Mouse (Mus musculus): ENCODE data around the gene Copz2. TPM values are rescaled to one million over a fixed set of nuclear protein-coding genes. Genes with fewer than 3 reads are reported as not detected.

The Copz2 gene
- under 1 TPM; 0.29 to 0.31 TPM for polyA plus RNA-seq (2017; shearing (Covaris generic))

DNA sequence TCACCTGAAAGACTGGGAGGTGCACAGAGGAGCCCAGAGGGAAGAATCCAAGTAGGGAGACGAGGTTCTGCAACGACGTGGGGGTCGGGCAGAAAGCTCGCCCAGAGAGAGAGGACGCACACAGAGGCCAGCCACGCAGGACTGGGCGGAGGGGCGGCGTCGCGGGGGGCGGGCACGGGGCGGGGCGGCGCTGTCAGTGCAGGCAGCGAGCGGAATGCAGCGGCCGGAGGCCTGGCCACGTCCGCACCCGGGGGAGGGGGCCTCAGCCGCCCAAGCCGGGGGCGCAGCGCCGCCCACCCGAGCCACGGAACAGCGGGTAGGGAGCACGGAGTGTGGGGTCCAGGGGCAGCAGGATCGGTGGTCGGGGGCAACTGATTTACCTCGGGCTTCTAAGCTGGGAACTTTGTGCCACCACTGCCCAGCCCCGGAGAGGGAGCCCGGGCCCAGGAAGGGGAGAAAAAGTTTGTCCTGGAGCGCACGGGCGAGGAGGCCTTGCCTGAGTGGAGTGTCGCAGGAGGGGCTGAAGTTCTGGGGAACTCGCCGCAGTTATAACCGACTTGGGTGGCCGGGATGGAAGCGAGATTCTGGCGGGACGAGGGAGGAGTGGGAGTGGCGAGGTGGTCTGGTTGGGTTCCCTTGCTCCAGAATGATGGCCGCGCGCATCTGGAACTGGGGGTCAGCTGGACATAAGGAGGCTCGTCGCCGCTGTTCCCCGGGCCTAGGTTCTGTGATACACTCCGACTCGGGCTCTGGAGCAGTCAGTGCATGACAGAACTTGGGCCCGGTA is at the start of gene Copz2:
TSS of gene Copz2 (plus strand) at position 190 of the 787 bp plus-strand sequence.

DNA sequence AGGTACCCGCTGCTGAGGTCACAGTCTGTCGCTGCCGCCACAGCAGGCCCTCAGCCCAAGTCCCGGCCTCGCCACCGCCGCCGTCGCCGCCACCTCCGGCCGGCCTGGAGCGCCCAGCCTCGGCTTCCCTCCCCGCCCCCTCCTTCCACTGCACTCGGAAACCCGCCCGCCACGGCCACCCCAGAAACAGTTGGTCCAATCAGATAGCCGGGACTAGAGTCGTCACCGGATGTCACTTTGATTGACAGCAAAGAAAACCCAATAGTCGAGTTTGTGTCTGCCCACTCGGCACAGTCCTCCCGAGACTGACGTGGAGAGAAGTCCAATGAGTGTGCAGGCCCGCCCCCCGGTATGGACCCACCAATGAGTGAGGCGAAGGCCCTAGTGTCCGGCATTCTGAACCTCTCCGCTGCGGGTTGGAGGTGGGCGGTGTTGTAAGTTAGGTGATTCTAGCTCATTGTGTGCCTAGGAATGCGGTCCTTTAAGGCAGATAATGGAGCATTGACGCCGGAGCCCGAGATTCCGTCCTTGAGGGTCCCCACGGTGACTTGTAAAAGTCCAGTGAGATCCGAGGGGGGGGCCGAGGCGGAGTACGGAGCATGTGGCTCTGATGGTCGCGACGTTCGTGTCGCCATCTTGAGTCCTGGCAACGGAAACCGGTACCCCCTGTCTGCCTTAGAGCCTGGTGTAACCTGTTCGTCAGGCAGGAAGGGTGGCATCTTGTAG is 19.7 kb upstream of the Copz2 start, which contains the start of gene Nfe2l1:
TSS of gene Nfe2l1 (minus strand) at position 156 of the 726 bp plus-strand sequence.

Other genes starting within 250 kb of the Copz2 start
- gene Snx11, start 72.3 kb upstream of the Copz2 start, polyA plus RNA-seq (2017; shearing (Covaris generic)) = 10 to 100 TPM; 19.7 to 22.1 TPM
- 10 to 100 TPM; 38.7 to 49.2 TPM for gene Cbx1, start 60.7 kb upstream of the Copz2 start, polyA plus RNA-seq (2017; shearing (Covaris generic))
- 10 to 100 TPM; 27.7 to 43.2 TPM for gene Nfe2l1, start 19.9 kb upstream of the Copz2 start, polyA plus RNA-seq (2017; shearing (Covaris generic))
- gene Cdk5rap3, start 66.6 kb downstream of the Copz2 start, polyA plus RNA-seq (2017; shearing (Covaris generic)) = 100 to 1,000 TPM in 1 of 2 experiments, 10 to 100 TPM in 1; 65.7 to 112 TPM
- gene Prr15l, start 78.2 kb downstream of the Copz2 start, polyA plus RNA-seq (2017; shearing (Covaris generic)) = under 1 TPM in 1 of 2 experiments, not detected in 1; 0.49 TPM
- 10 to 100 TPM; 36.8 to 52.3 TPM for gene Pnpo, start 94.1 kb downstream of the Copz2 start, polyA plus RNA-seq (2017; shearing (Covaris generic))
- gene Sp2, start 133.1 kb downstream of the Copz2 start, polyA plus RNA-seq (2017; shearing (Covaris generic)) = 10 to 100 TPM; 49.0 to 58.2 TPM
- 1 to 10 TPM; 5.6 to 8.8 TPM for gene Sp6, start 163.5 kb downstream of the Copz2 start, polyA plus RNA-seq (2017; shearing (Covaris generic))
- 10 to 100 TPM in 1 of 2 experiments, 1 to 10 TPM in 1; 10.0 to 14.0 TPM for gene Scrn2, start 180.1 kb downstream of the Copz2 start, polyA plus RNA-seq (2017; shearing (Covaris generic))
- gene Lrrc46, start 191.5 kb downstream of the Copz2 start, polyA plus RNA-seq (2017; shearing (Covaris generic)) = under 1 TPM in 1 of 2 experiments, not detected in 1; 0.17 TPM
- 10 to 100 TPM; 74.7 to 77.3 TPM for gene Mrpl10, start 191.7 kb downstream of the Copz2 start, polyA plus RNA-seq (2017; shearing (Covaris generic))
- gene Osbpl7, start 200.8 kb downstream of the Copz2 start, polyA plus RNA-seq (2017; shearing (Covaris generic)) = 10 to 100 TPM; 30.9 to 31.1 TPM

All from activated CD4-positive, CD25-positive, alpha-beta regulatory T cell (primary cell).